Mouse (Mus musculus): ENCODE data around the gene Dnajb9. TPM values are rescaled to one million over a fixed set of nuclear protein-coding genes. Genes with fewer than 3 reads are reported as not detected.

Dnajb9 gene
- 43.1 TPM for polyA plus RNA-seq (2014; fragmentation: Illumina TruSeq; extraction: RNeasy Lipid Tissue Mini Kit (QIAGEN cat#74804); ENCODE audit: low read depth, low replicate concordance)

GRCm38 (mm10) chr12:44209824-44210752, at the start of gene Dnajb9:
TSS of gene Dnajb9 (minus strand) at chr12:44210326.

GRCm38 (mm10) chr12:44221070-44221469, 10.9 kb upstream of the Dnajb9 start, which contains the start of gene Pnpla8:
TSS of gene Pnpla8 (plus strand) at chr12:44221370.

Other genes starting within 250 kb of the Dnajb9 start
- 129 TPM for gene Pnpla8, start 11.0 kb upstream of the Dnajb9 start, polyA plus RNA-seq (2014; fragmentation: Illumina TruSeq; extraction: RNeasy Lipid Tissue Mini Kit (QIAGEN cat#74804); ENCODE audit: low read depth, low replicate concordance)
- gene Nrcam, start 118.6 kb upstream of the Dnajb9 start, polyA plus RNA-seq (2014; fragmentation: Illumina TruSeq; extraction: RNeasy Lipid Tissue Mini Kit (QIAGEN cat#74804); ENCODE audit: low read depth, low replicate concordance) = not detected

Measured in heart, adult 10 weeks (tissue).